Mouse (Mus musculus) megakaryocyte-erythroid progenitor cell, adult 5-6 weeks (primary cell): ENCODE results near the gene Olfr1414. TPM values are rescaled to one million over a fixed set of nuclear protein-coding genes. Genes with fewer than 3 reads are reported as not detected.
A peak's percentile ranks its signal among the peaks of the same experiment; 100 is the strongest.
"Not testable (repeated sequence)": the region's sequence is repeated elsewhere in the genome, so short reads cannot be mapped to it uniquely, and the experiment has no call there.

Experiments
- ATAC-seq: replicated peaks from 2 replicates; pipeline ENCODE4 v1.8.0; 2016; ENCODE audit warnings: mild to moderate bottlenecking, inconsistent platforms; ENCODE audit not compliant: severe bottlenecking, poor library complexity, low FRiP score, low TSS enrichment
- total RNA-seq, 2 experiments: library from RNA; stranded (forward) in 1 of 2; stranded (reverse) in 1 of 2; fragments of 200-1000, 215-1000 nt in 1 of 2; fragments of >200 nt in 1 of 2; fragmentation: Nextera tagmentation in 1 of 2; gene quantifications; 2 replicates each; pipeline ENCODE4 v1.2.3; 2014 to 2017

Gene Olfr1414
- not detected in 2 replicates for total RNA-seq (2014; fragmentation: Nextera tagmentation)
- total RNA-seq (2017), result not detected in 2 replicates

DNA sequence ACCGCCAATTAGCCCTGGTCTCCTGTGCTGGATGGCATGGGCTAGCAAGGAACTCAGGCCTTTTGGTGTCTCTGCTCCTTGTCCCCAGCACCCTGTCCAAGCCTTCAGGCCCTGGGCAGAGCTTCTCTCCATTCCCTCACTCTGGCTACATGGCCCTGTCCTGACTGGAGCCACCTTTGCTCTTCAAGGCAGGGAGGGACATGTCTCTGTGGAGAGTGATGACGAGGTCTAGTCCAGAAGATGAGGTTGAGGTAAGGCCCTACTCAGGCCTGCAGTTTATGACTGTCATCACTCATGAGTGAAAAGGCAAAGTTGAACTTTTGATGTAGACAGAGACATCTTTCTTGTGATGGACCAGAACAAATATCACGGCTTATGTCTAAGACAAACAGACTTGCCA, at the start of gene Olfr1414:
Gene Olfr1414 (minus strand): TSS at position 101 of the 400 bp plus-strand sequence.
- no peak for ATAC-seq

GRCm38 (mm10) chr1:92545929-92546328, 27.5 kb upstream of the Olfr1414 start:
- ATAC-seq, result no peak

DNA sequence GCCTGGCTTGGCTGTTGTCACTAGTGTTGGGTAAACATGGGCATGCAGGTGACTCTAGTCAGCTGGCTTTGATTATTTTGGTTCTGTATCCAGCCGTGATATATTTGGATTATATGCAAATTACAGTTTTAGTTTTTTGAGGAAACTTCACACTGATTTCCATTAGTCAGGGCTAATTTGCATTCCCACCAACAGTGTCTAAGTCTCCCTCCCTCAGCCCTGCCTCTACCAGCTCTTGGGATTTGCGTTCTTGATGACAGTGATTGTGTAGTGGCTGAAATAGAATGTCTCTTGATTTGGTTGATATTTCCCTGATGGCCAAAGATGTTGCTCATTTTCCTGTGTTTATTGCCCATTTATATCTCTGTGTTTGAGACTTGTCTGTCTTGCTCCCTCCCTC, 20.6 kb upstream of the Olfr1414 start:
- no peak for ATAC-seq

GRCm38 (mm10) chr1:92536972-92537371, 18.5 kb upstream of the Olfr1414 start:
- no peak for ATAC-seq

GRCm38 (mm10) chr1:92523764-92524163, 5.3 kb upstream of the Olfr1414 start:
- no peak for ATAC-seq

DNA sequence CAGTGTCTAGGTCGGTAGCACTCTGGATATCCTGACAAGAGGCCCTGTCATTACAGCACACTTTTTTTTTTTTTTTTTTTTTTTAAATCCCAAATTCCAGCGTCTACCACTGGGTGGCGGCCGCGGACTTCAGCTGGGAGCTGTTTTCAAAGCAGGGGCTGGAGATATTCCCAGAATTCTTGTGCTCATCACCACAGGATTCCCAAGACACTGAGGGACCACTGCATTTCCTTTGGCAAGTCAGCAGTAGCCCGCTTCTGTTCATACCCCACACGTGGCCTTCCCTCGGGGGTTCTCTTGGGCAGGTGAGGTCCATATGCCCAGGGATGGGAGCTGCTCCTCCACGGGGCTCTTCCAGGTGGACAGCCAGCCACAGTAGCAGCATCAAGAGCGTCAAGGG, 2.9 kb upstream of the Olfr1414 start:
- ATAC-seq, result no peak

DNA sequence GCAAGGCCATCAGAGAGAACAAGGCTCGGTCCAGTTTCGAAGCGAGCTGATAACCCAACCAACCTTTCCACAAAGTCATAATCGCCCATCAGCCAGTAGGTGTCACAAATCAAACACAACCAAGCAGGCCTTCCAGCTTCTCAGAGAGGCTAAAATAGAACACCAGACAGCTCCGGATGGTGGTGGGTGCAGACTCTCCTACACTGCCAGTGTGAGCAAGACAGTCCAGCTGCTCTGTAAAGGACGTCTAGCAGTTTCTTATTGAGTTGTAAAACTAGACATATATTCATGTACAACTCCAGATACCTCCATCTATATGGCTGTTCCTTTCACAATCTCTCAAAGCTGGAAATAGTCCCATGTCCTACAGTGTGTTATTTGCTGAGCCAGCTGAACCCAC, 585 bp upstream of the Olfr1414 start:
- ATAC-seq, result no peak

DNA sequence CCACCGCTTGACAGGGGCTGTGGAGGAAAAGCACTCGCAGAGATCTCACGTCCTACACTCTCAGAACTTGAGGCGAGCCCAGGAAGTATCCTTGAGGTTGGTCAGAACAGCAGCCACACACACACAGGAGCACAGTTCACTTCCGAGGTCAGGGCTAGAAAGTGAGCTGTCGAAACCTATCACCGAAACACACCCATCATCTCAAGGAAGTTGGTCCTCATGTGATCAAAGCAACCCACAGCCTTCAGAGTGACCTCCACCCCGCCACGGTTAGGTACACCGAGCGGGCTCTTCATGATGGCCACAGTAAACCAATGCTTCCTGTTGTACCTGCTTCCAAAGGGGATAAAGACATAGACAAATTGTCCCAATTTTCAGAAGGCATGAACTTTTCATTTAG, 3.1 kb downstream of the Olfr1414 start:
- ATAC-seq, result no peak

GRCm38 (mm10) chr1:92511646-92512045, 6.8 kb downstream of the Olfr1414 start:
- ATAC-seq, result not testable (repeated sequence)

DNA sequence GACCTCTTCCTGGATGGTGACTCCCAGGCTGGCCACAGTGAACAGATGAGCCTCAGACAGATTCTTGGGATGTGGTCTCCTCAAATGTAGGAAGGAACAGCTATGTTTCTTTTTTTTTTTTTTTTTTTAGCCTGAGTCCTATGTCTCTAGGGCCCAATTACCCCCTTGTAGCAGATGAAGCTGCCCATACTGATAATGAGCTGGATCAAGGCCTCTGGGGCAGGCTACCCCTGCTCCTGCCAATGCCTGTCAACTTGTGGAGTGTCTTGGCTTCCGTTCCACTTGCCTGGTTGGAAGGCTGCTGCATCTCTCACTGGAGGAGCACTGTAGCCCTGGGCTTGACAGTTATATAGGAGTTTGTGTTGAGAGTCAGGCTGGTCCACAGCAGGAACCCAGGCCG, 22.5 kb downstream of the Olfr1414 start, which contains the start of gene Olfr1415:
Gene Olfr1415 (minus strand): TSS at position 101 of the 400 bp plus-strand sequence.
- no peak for ATAC-seq

DNA sequence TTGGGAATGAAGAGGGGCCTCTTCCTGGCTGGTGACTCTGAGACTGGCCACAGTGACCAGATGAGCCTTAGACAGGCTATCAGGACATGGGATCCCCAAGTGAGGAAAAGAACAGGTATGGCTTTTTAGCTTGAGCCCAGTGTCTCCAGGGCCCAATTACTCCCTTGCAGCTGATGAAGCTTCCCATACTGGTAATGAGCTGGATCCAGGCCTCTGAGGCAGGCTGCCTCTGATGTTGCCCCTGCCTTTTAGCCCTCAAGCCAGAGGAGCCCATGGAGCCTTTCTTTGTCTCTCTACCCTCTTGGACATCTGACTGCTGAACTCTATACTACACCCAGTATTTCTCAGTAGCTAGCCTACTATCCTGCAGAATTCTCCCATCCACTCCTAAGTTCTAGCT, 33.4 kb downstream of the Olfr1414 start, which contains the start of gene Olfr1416:
Gene Olfr1416 (minus strand): TSS at position 101 of the 400 bp plus-strand sequence.
- ATAC-seq, result no peak

GRCm38 (mm10) chr1:92474066-92474578, 44.3 kb downstream of the Olfr1414 start:
- ATAC-seq, result peak; percentile 75

DNA sequence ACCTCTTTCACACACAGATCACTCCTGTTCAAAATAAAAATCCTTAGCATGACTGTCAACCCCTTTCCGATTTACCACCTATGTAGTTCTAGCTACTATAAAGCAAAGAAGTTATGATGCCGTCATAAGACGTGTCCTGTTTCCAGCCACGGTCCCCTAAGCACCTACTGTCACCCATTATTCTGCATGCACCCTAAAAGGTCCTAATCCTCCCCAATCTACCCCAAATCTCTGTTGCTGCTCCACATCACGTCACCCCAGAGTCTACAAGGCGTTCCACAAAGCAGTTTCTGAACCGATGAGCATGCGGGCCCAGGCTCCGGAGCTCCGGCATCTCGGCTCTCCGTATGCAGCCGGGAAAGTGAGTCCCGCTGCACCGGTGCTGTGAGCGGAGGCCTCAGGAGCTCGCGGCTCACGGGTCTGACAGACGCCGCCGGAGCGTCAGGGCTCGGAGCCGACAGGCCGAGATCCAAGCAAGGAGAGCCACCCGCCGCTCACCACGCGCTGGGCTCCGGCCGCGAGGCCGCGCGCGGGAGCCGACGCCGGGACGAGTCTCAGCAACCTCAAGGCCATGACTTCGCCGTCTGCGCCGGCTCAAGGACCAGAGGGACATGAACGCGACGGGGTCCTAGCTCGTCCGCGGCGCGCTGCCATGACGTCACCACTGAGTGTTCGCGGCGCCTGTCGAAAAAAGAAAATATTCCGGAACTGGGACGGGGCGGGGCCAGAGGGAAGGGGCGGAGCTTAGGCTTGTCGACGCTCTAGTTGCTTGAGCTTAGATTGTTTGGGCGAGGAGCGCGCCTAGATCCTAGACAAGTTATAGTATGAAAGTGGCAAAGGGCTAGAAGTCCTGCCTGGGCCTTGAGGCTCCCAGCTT, 45.1 kb downstream of the Olfr1414 start, which contains the start of gene Ndufa10:
Gene Ndufa10 (minus strand): TSS at position 696 of the 877 bp plus-strand sequence.
- ATAC-seq, result peak; percentile 88

GRCm38 (mm10) chr1:92468891-92469290, 49.6 kb downstream of the Olfr1414 start:
- ATAC-seq, result no peak

DNA sequence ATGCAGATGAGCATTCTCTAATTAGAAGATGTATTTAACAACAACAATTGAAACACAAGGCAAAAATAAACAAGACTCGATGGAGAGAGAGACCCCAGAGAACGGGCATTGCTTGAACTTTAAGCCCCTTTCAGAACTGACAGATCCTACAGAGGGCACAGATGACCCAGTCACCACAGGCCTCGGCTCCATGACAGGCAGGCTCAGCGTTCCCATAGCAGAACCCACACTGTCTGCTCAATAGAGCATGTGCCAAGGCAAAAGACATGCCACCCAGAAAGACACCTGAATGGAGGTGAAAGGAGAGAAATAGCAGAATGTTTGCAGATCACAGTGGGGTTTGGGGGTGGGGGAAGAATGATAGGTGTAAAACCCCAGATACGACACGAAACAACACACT, 60.0 kb downstream of the Olfr1414 start:
- no peak for ATAC-seq

DNA sequence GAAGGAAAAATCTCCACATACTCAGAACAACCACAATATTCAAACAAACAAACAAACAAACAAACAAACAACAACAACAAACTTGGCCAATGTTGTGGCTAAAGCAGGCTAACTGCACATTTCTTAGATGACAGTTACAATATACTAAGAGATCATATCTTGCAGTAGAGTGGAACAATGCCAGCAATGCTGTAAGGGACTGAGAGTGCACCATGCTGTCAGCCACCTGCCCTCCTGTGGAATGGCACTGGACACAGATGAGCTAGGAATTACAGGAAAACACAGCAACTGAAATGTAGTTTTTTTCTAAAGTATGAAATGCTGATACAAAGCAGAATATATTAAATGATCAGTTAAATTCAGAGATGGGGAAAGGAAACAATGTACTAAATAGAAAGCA, 60.7 kb downstream of the Olfr1414 start:
- no peak for ATAC-seq

Other genes with a start within 250 kb of the Olfr1414 start
- gene Ndufa10, start 44.8 kb downstream of the Olfr1414 start, total RNA-seq (2014; fragmentation: Nextera tagmentation), result 169 and 187 TPM in 2 replicates
- 132 and 170 TPM in 2 replicates for gene Ndufa10, start 44.8 kb downstream of the Olfr1414 start, total RNA-seq (2017)
- not detected in 2 replicates for gene Olfr1416, start 33.5 kb downstream of the Olfr1414 start, total RNA-seq (2014; fragmentation: Nextera tagmentation)
- gene Olfr1416, start 33.5 kb downstream of the Olfr1414 start, total RNA-seq (2017), result not detected in 2 replicates
- gene Olfr1415, start 22.6 kb downstream of the Olfr1414 start, total RNA-seq (2014; fragmentation: Nextera tagmentation), result not detected in 2 replicates
- not detected in 2 replicates for gene Olfr1415, start 22.6 kb downstream of the Olfr1414 start, total RNA-seq (2017)
- gene Olfr1413, start 52.7 kb upstream of the Olfr1414 start, total RNA-seq (2014; fragmentation: Nextera tagmentation), result not detected in 2 replicates
- not detected in 2 replicates for gene Olfr1413, start 52.7 kb upstream of the Olfr1414 start, total RNA-seq (2017)
- not detected in 2 replicates for gene Olfr1412, start 67.1 kb upstream of the Olfr1414 start, total RNA-seq (2014; fragmentation: Nextera tagmentation)
- gene Olfr1412, start 67.1 kb upstream of the Olfr1414 start, total RNA-seq (2017), result not detected in 2 replicates
- not detected in 2 replicates for gene Olfr1411, start 75.8 kb upstream of the Olfr1414 start, total RNA-seq (2014; fragmentation: Nextera tagmentation)
- gene Olfr1411, start 75.8 kb upstream of the Olfr1414 start, total RNA-seq (2017), result not detected in 2 replicates
- not detected in 2 replicates for gene Olfr1410, start 87.1 kb upstream of the Olfr1414 start, total RNA-seq (2014; fragmentation: Nextera tagmentation)
- gene Olfr1410, start 87.1 kb upstream of the Olfr1414 start, total RNA-seq (2017), result not detected in 2 replicates
- gene Olfr12, start 99.1 kb upstream of the Olfr1414 start, total RNA-seq (2014; fragmentation: Nextera tagmentation), result not detected in 2 replicates
- gene Olfr12, start 99.1 kb upstream of the Olfr1414 start, total RNA-seq (2017), result not detected in 2 replicates
- gene Cops9, start 123.3 kb upstream of the Olfr1414 start, total RNA-seq (2014; fragmentation: Nextera tagmentation), result 193 and 214 TPM in 2 replicates
- 142 TPM in 2 replicates for gene Cops9, start 123.3 kb upstream of the Olfr1414 start, total RNA-seq (2017)
- gene Otos, start 130.2 kb upstream of the Olfr1414 start, total RNA-seq (2014; fragmentation: Nextera tagmentation), result 0.72 and 5.4 TPM in 2 replicates
- gene Otos, start 130.2 kb upstream of the Olfr1414 start, total RNA-seq (2017), result not detected in 2 replicates